Mouse (Mus musculus): Measurements from ENCODE around the gene Pcbp3. TPM values are rescaled to one million over a fixed set of nuclear protein-coding genes. Genes with fewer than 3 reads are reported as not detected.

Pcbp3 gene
- polyA plus RNA-seq, 1 experiment from 2014 or later, result 30.6 TPM

Other genes with a start within 250 kb of the Pcbp3 start
- 15.7 and 16.7 TPM in 2 replicates for gene Col6a1, start 235.7 kb downstream of the Pcbp3 start, polyA plus RNA-seq (2014; fragmentation: Nextera tagmentation; extraction: Ambion mirVana)
- gene Slc19a1, start 70.4 kb upstream of the Pcbp3 start, polyA plus RNA-seq (2014; fragmentation: Nextera tagmentation; extraction: Ambion mirVana), result 23.2 and 24.5 TPM in 2 replicates
- 40.4 and 48.3 TPM in 2 replicates for gene Col18a1, start 204.7 kb upstream of the Pcbp3 start, polyA plus RNA-seq (2014; fragmentation: Nextera tagmentation; extraction: Ambion mirVana)